Mouse (Mus musculus): ENCODE results near the gene Tha1. TPM values are rescaled to one million over a fixed set of nuclear protein-coding genes. Genes with fewer than 3 reads are reported as not detected.

Tha1 gene
- total and polyA plus RNA-seq, 3 experiments, result 9.2 to 14.6 (median 9.3) TPM

- intact Hi-C loops (cut with DNase I), result loop anchor here (10.0 kb wide), 1 partner anchor 594 kb away; no protein-coding TSS in a partner anchor
- peak; percentile 37; the same call in 1 of the 2 replicates for TF ChIP-seq POLR2A (IDR thresholded peaks at IDR 0.05; ENCODE audit: insufficient read depth, low read depth, low read length)
- no peak for TF ChIP-seq CTCF (IDR thresholded peaks at IDR 0.05)
- TF ChIP-seq EP300 (IDR thresholded peaks at IDR 0.05; ENCODE audit: insufficient read depth, low read depth, low read length), result peak; percentile 28; the same call in 1 of the 2 replicates
- H3K27ac ChIP-seq, result peak overlapping the region; percentile 69
- H3K36me3 ChIP-seq (ENCODE audit: control insufficient read depth, insufficient read depth, low read length), result no peaks in the 10 kb centered on the region
- H3K4me3 ChIP-seq, result no peak overlapping the region
- no peaks in the 10 kb centered on the region for H3K27me3 ChIP-seq (ENCODE audit: control insufficient read depth, insufficient read depth, low read length)
- H3K4me1 ChIP-seq (ENCODE audit: control insufficient read depth, insufficient read depth, low read length), result peaks cover 33% of the 10 kb centered on the region
- no peaks in the 10 kb centered on the region for H3K79me2 ChIP-seq (replicated peaks; ENCODE audit: control insufficient read depth, insufficient read depth, low read length)
- H3K9ac ChIP-seq (ENCODE audit: low read depth, low read length), result peak overlapping the region; percentile 9; the same call in 1 of the 2 replicates
- DNase-seq, result peak; percentile 62 to 78
- WGBS, result 13% methylated on average over 9 of the region's 9 CpGs
Measured at GRCm38 (mm10) chr11:117828888-117829604, 44.2 kb downstream of the Tha1 start.

GRCm38 (mm10) chr11:117828149-117828887, 45.0 kb downstream of the Tha1 start:
- peaks cover 36% of the 10 kb centered on the region for H3K4me1 ChIP-seq (ENCODE audit: control insufficient read depth, insufficient read depth, low read length)
- intact Hi-C loops (cut with DNase I), result loop anchor here (10.0 kb wide), 1 partner anchor 594 kb away; no protein-coding TSS in a partner anchor
- WGBS, result 16% methylated on average over 18 of the region's 18 CpGs

GRCm38 (mm10) chr11:117827386-117827785, 45.9 kb downstream of the Tha1 start:
- 52% methylated on average over 3 of the region's 3 CpGs for WGBS
- no peak overlapping the region for H3K4me3 ChIP-seq
- no peak overlapping the region for H3K9ac ChIP-seq (ENCODE audit: low read depth, low read length)
- peak in 1 of 2 experiments; percentile 19 for DNase-seq
- H3K79me2 ChIP-seq (replicated peaks; ENCODE audit: control insufficient read depth, insufficient read depth, low read length), result no peaks in the 10 kb centered on the region
- peaks cover 2% of the 10 kb centered on the region; the same call in 1 of the 2 replicates for H3K36me3 ChIP-seq (ENCODE audit: control insufficient read depth, insufficient read depth, low read length)
- peaks cover 39% of the 10 kb centered on the region for H3K4me1 ChIP-seq (ENCODE audit: control insufficient read depth, insufficient read depth, low read length)
- TF ChIP-seq EP300 (IDR thresholded peaks at IDR 0.05; ENCODE audit: insufficient read depth, low read depth, low read length) (no peak), POLR2A (IDR thresholded peaks at IDR 0.05; ENCODE audit: insufficient read depth, low read depth, low read length) (no peak), CTCF (IDR thresholded peaks at IDR 0.05) (no peak)
- intact Hi-C loops (cut with DNase I), result loop anchor here (10.0 kb wide), 1 partner anchor 593 kb away; no protein-coding TSS in a partner anchor
- no peaks in the 10 kb centered on the region for H3K27me3 ChIP-seq (ENCODE audit: control insufficient read depth, insufficient read depth, low read length)
- no peak overlapping the region for H3K27ac ChIP-seq

More at GRCm38 (mm10) chr11:117828149-117828887, 45.0 kb downstream of the Tha1 start:
- H3K9ac ChIP-seq (ENCODE audit: low read depth, low read length), result no peak overlapping the region
- H3K4me3 ChIP-seq, result no peak overlapping the region
- peak overlapping the region; percentile 69 for H3K27ac ChIP-seq
- TF ChIP-seq CTCF (IDR thresholded peaks at IDR 0.05) (no peak), EP300 (IDR thresholded peaks at IDR 0.05; ENCODE audit: insufficient read depth, low read depth, low read length) (no peak), POLR2A (IDR thresholded peaks at IDR 0.05; ENCODE audit: insufficient read depth, low read depth, low read length) (no peak)
- no peaks in the 10 kb centered on the region for H3K79me2 ChIP-seq (replicated peaks; ENCODE audit: control insufficient read depth, insufficient read depth, low read length)
- H3K27me3 ChIP-seq (ENCODE audit: control insufficient read depth, insufficient read depth, low read length), result no peaks in the 10 kb centered on the region
- peak; percentile 53 to 59 for DNase-seq
- no peaks in the 10 kb centered on the region for H3K36me3 ChIP-seq (ENCODE audit: control insufficient read depth, insufficient read depth, low read length)

- H3K4me3 ChIP-seq, result no peak overlapping the region
- peaks cover 2% of the 10 kb centered on the region; the same call in 1 of the 2 replicates for H3K36me3 ChIP-seq (ENCODE audit: control insufficient read depth, insufficient read depth, low read length)
- H3K27me3 ChIP-seq (ENCODE audit: control insufficient read depth, insufficient read depth, low read length), result no peaks in the 10 kb centered on the region
- intact Hi-C loops (cut with DNase I), result loop anchor here (10.0 kb wide), 1 partner anchor 592 kb away; no protein-coding TSS in a partner anchor
- no peaks in the 10 kb centered on the region for H3K79me2 ChIP-seq (replicated peaks; ENCODE audit: control insufficient read depth, insufficient read depth, low read length)
- H3K4me1 ChIP-seq (ENCODE audit: control insufficient read depth, insufficient read depth, low read length), result peaks cover 39% of the 10 kb centered on the region
- H3K9ac ChIP-seq (ENCODE audit: low read depth, low read length), result no peak overlapping the region
- peak in 1 of 2 experiments; percentile 19 for DNase-seq
- no peak overlapping the region for H3K27ac ChIP-seq
- WGBS, result 69% methylated on average over 8 of the region's 8 CpGs
- TF ChIP-seq CTCF (IDR thresholded peaks at IDR 0.05), result no peak
- no peak for TF ChIP-seq POLR2A (IDR thresholded peaks at IDR 0.05; ENCODE audit: insufficient read depth, low read depth, low read length)
- TF ChIP-seq EP300 (IDR thresholded peaks at IDR 0.05; ENCODE audit: insufficient read depth, low read depth, low read length), result no peak
Measured at GRCm38 (mm10) chr11:117826916-117827315, 46.4 kb downstream of the Tha1 start.

- WGBS, result 31% methylated on average over 5 of the region's 5 CpGs
- H3K4me3 ChIP-seq, result peak overlapping the region; percentile 27
- H3K79me2 ChIP-seq (replicated peaks; ENCODE audit: control insufficient read depth, insufficient read depth, low read length), result no peaks in the 10 kb centered on the region
- H3K27ac ChIP-seq, result peak overlapping the region; percentile 53; the same call in 1 of the 2 replicates
- TF ChIP-seq CTCF (IDR thresholded peaks at IDR 0.05) (no peak), EP300 (IDR thresholded peaks at IDR 0.05; ENCODE audit: insufficient read depth, low read depth, low read length) (no peak), POLR2A (IDR thresholded peaks at IDR 0.05; ENCODE audit: insufficient read depth, low read depth, low read length) (no peak)
- intact Hi-C loops (cut with DNase I), result loop anchor here (10.0 kb wide), 1 partner anchor 591 kb away; no protein-coding TSS in a partner anchor
- H3K27me3 ChIP-seq (ENCODE audit: control insufficient read depth, insufficient read depth, low read length), result no peaks in the 10 kb centered on the region
- peaks cover 2% of the 10 kb centered on the region; the same call in 1 of the 2 replicates for H3K36me3 ChIP-seq (ENCODE audit: control insufficient read depth, insufficient read depth, low read length)
- H3K4me1 ChIP-seq (ENCODE audit: control insufficient read depth, insufficient read depth, low read length), result peaks cover 39% of the 10 kb centered on the region
- DNase-seq, result no peak
- no peak overlapping the region for H3K9ac ChIP-seq (ENCODE audit: low read depth, low read length)
Measured at GRCm38 (mm10) chr11:117826164-117826563, 47.1 kb downstream of the Tha1 start.

All from heart, adult 2 months (tissue).